In the genomic region with DNA sequence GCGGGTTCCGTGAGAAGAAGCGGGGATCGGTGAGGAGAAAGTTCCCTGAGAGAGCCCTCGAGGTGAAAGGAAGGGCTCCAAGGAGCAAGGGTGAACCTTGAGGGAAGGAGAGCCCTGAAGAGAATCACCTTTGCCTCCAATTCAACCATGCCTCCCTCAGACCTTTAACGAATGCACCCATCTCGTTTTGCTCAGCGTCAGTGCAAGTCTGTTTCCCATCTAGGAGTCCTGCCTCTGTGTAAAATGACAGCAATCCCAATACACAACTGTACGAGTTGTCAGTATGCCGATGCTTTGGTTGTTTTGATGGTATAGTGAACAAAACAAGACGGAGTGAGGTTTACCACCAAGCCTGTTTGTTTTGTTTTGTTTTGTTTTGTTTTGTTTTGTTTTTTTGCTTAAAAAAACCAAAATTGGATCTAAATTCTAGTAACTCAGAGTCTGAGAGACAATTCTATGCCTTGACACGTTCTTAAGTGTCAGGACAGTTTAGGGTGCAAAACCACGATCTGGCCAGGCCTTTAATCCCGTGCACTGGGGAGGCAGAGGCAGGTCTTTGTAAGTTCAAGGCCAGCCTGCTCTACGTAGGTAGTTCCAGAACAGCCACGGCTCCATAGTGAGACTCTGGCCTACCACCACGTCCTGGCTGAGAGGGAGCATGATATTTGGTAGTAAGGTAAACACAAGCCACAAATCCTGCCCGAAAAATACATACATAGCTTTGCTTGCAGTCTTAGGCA, we compare ENCODE assay signal across 8 mouse cellular contexts. TPM values are rescaled to one million over a fixed set of nuclear protein-coding genes. Genes with fewer than 3 reads are reported as not detected.
DNase-seq lines count a peak whose midpoint lies in the region; ATAC-seq and TF ChIP-seq lines count a peak whose summit lies in the region.

No protein-coding gene starts in this region.

- H3K27me3 ChIP-seq in ES-Bruce4 (ENCODE audit: control insufficient read depth, insufficient read depth, low read length, poor library complexity, severe bottlenecking): no peaks in the 10 kb centered on the region
- peaks cover 5% of the 10 kb centered on the region; the same call in 1 of the 2 replicates for H3K27me3 ChIP-seq in forebrain, embryonic 12.5 days
- H3K27me3 ChIP-seq in liver, embryonic 14.5 days (ENCODE audit: control insufficient read depth, insufficient read depth, low read length): peaks cover 12% of the 10 kb centered on the region

- peak overlapping the region; percentile 8; the same call in 1 of the 2 replicates for H3K9ac ChIP-seq in ES-Bruce4 (ENCODE audit: low read depth, poor library complexity, severe bottlenecking)
- H3K9ac ChIP-seq in forebrain, embryonic 12.5 days: peak overlapping the region; percentile 64
- peak overlapping the region; percentile 91 for H3K9ac ChIP-seq in liver, embryonic 14.5 days (replicated peaks)

- H3K9me3 ChIP-seq in ES-Bruce4 (replicated peaks; ENCODE audit: control insufficient read depth, insufficient read depth, low read length, poor library complexity, severe bottlenecking): no peaks in the 10 kb centered on the region
- no peaks in the 10 kb centered on the region for H3K9me3 ChIP-seq in forebrain, embryonic 12.5 days
- no peaks in the 10 kb centered on the region for H3K9me3 ChIP-seq in liver, embryonic 14.5 days (ENCODE audit: control insufficient read depth, low read length)

- 26% methylated on average over 18 of the region's 18 CpGs for whole genome bisulfite sequencing in forebrain, embryonic 12.5 days
- 21% methylated on average over 18 of the region's 18 CpGs for WGBS in liver, embryonic 14.5 days (ENCODE audit: insufficient replicate concordance)

- H3K36me3 ChIP-seq in ES-Bruce4 (ENCODE audit: control insufficient read depth, insufficient read depth, low read length, poor library complexity, severe bottlenecking): no peaks in the 10 kb centered on the region
- H3K36me3 ChIP-seq in forebrain, embryonic 12.5 days (replicated peaks): no peaks in the 10 kb centered on the region
- H3K36me3 ChIP-seq in liver, embryonic 14.5 days (replicated peaks; ENCODE audit: control insufficient read depth, insufficient read depth, low read depth): no peaks in the 10 kb centered on the region

- H3K4me3 ChIP-seq in ES-Bruce4 (ENCODE audit: low read depth, low read length): peak overlapping the region; percentile 73
- peak overlapping the region; percentile 67 for H3K4me3 ChIP-seq in forebrain, embryonic 12.5 days (replicated peaks)
- H3K4me3 ChIP-seq in liver, embryonic 14.5 days (ENCODE audit: insufficient read depth in 1 of 2, low read depth in 2 of 2, low read length in 2 of 2): peak overlapping the region; percentile 77 to 92

- H3K4me1 ChIP-seq in ES-Bruce4 (ENCODE audit: control insufficient read depth, insufficient read depth, low read length): no peaks in the 10 kb centered on the region
- H3K4me1 ChIP-seq in forebrain, embryonic 12.5 days: peaks cover 28% of the 10 kb centered on the region
- peaks cover 12% of the 10 kb centered on the region in 2 experiments for H3K4me1 ChIP-seq in liver, embryonic 14.5 days (replicated peaks; ENCODE audit: control insufficient read depth in 2 of 2, insufficient read depth in 2 of 2, low read length in 1 of 2)

- no peak for TF ChIP-seq POLR2A in ES-Bruce4 (IDR thresholded peaks at IDR 0.05; ENCODE audit: insufficient read depth, low read length)

- intact Hi-C loops in heart, postnatal 36 days (cut with DNase I): no loop called here

- no peak for ATAC-seq in forebrain, embryonic 12.5 days (ENCODE audit: low FRiP score)
- ATAC-seq in liver, embryonic 14.5 days (ENCODE audit: insufficient read depth): no peak
- no peak for ATAC-seq in monocyte, adult 5-6 weeks (replicated peaks; ENCODE audit: insufficient number of reproducible peaks, low FRiP score, low TSS enrichment, poor library complexity, severe bottlenecking)

- H3K27ac ChIP-seq in ES-Bruce4 (ENCODE audit: insufficient read depth, low read length): no peak overlapping the region
- peak overlapping the region; percentile 81 for H3K27ac ChIP-seq in forebrain, embryonic 12.5 days
- peak overlapping the region; percentile 75 for H3K27ac ChIP-seq in liver, embryonic 14.5 days

- peak overlapping the region; percentile 79 for H3K4me2 ChIP-seq in forebrain, embryonic 12.5 days
- peak overlapping the region; percentile 92 for H3K4me2 ChIP-seq in liver, embryonic 14.5 days (ENCODE audit: low read depth)

- peak; percentile 79 for DNase-seq in heart, adult 11 months
- no peak for DNase-seq in heart, postnatal 36 days
- no peak for DNase-seq in liver, embryonic 14.5 days (ENCODE audit: low read depth in 3 of 3, low spot score in 3 of 3)
- no peak for DNase-seq in urinary bladder, postnatal 25 days (ENCODE audit: low spot score)
- no peak for DNase-seq in adrenal gland, postnatal 25 days

- no peak for TF ChIP-seq EP300 in ES-Bruce4 (IDR thresholded peaks at IDR 0.05; ENCODE audit: insufficient read depth, low read depth, low read length)
- TF ChIP-seq EP300 in liver, embryonic 14.5 days (IDR thresholded peaks at IDR 0.05; ENCODE audit: low read depth): no peak

- TF ChIP-seq CTCF in ES-Bruce4 (IDR thresholded peaks at IDR 0.05; ENCODE audit: low read depth, low read length): no peak
- TF ChIP-seq CTCF in liver, embryonic 14.5 days (IDR thresholded peaks at IDR 0.05; ENCODE audit: low read depth): no peak

RNA-seq across cellular contexts. Expression of a gene that starts 0.7 kb away (rescaled TPM):
- total RNA-seq in heart, postnatal 36 days (2021): 1 to 10 TPM in 1 of 2 experiments, under 1 TPM in 1; 0.49 to 1.6 TPM
- 1.1 and 1.4 TPM in 2 replicates for polyA plus RNA-seq in ES-Bruce4 (2011; ENCODE audit: insufficient read depth, insufficient read length, low read depth, missing spikeins)
- polyA plus RNA-seq in forebrain, embryonic 12.5 days (2016; fragmentation: Nextera tagmentation; extraction: Ambion mirVana): 27.5 and 32.1 TPM in 2 replicates
- 0.35 and 0.83 TPM in 2 replicates for polyA plus RNA-seq in liver, embryonic 14.5 days (2012; rRNA removed)
- polyA plus RNA-seq in liver, embryonic 14.5 days (2014; fragmentation: Nextera tagmentation; extraction: Ambion mirVana): 0.18 and 0.20 TPM in 2 replicates
- 2.3 and 5.3 TPM in 2 replicates for total RNA-seq in adrenal gland, postnatal 25 days (2021)
- total RNA-seq in monocyte, adult 5-6 weeks (2017): 0.64 to 1.5 TPM (median 1.1 TPM) in 3 replicates

RNA-seq across cellular contexts. Expression of a gene that starts 1.0 kb away (rescaled TPM):
- total RNA-seq in heart, postnatal 36 days (2021): 10 to 100 TPM; 36.3 to 41.6 TPM
- polyA plus RNA-seq in ES-Bruce4 (2011; ENCODE audit: insufficient read depth, insufficient read length, low read depth, missing spikeins): 6.3 and 10.3 TPM in 2 replicates
- polyA plus RNA-seq in forebrain, embryonic 12.5 days (2016; fragmentation: Nextera tagmentation; extraction: Ambion mirVana): 22.5 and 22.9 TPM in 2 replicates
- polyA plus RNA-seq in liver, embryonic 14.5 days (2012; rRNA removed): 13.8 and 14.3 TPM in 2 replicates
- 18.3 and 21.4 TPM in 2 replicates for polyA plus RNA-seq in liver, embryonic 14.5 days (2014; fragmentation: Nextera tagmentation; extraction: Ambion mirVana)
- total RNA-seq in adrenal gland, postnatal 25 days (2021): 89.3 and 102 TPM in 2 replicates
- total RNA-seq in monocyte, adult 5-6 weeks (2017): 29.5 to 53.8 TPM (median 36.7 TPM) in 3 replicates

RNA-seq across cellular contexts. Expression of a gene that starts 45.0 kb away (rescaled TPM):
- total RNA-seq in heart, postnatal 36 days (2021): 10 to 100 TPM; 25.1 to 26.5 TPM
- polyA plus RNA-seq in ES-Bruce4 (2011; ENCODE audit: insufficient read depth, insufficient read length, low read depth, missing spikeins): 26.4 and 31.0 TPM in 2 replicates
- polyA plus RNA-seq in forebrain, embryonic 12.5 days (2016; fragmentation: Nextera tagmentation; extraction: Ambion mirVana): 37.8 and 38.3 TPM in 2 replicates
- polyA plus RNA-seq in liver, embryonic 14.5 days (2012; rRNA removed): 8.4 and 9.0 TPM in 2 replicates
- 6.5 and 8.9 TPM in 2 replicates for polyA plus RNA-seq in liver, embryonic 14.5 days (2014; fragmentation: Nextera tagmentation; extraction: Ambion mirVana)
- 58.2 and 58.4 TPM in 2 replicates for total RNA-seq in adrenal gland, postnatal 25 days (2021)
- total RNA-seq in monocyte, adult 5-6 weeks (2017): 10.9 to 39.1 TPM (median 15.5 TPM) in 3 replicates

Comparison
In these comparisons a context has a peak if more than half of its experiments do, and no peak if none do; other contexts are left out.
1. H3K9ac ChIP-seq: peak in every context shown above with its lines; median percentile 91 in liver, embryonic 14.5 days; 64 in forebrain, embryonic 12.5 days; 8 in ES-Bruce4.